Mouse (Mus musculus): Measurements from ENCODE around the gene Otud5.
"Not testable (repeated sequence)": the region's sequence is repeated elsewhere in the genome, so short reads cannot be mapped to it uniquely, and the experiment has no call there.

Otud5 gene

DNA sequence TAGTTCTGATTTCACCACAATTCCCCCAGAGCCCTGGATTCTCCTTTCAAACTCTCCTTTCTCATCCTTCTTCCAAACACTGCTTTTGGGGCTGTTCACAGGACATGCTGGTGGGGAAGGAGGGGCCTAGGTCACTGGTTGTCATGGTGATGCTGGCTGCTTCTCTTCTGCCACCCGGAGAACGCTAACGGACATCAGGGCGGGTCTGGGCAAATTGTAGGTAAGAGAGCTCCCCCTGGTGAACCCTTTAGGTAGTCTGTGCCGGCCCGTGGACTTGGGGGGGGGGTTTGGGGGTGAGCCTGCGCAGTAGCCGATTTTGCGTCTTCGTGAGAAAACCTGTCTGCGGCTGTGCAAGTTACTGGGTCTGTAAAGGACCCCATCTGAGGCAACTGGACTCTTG is 38.7 kb downstream of the Otud5 start:
- peak; percentile 51 for ATAC-seq (ENCODE audit: low TSS enrichment)

DNA sequence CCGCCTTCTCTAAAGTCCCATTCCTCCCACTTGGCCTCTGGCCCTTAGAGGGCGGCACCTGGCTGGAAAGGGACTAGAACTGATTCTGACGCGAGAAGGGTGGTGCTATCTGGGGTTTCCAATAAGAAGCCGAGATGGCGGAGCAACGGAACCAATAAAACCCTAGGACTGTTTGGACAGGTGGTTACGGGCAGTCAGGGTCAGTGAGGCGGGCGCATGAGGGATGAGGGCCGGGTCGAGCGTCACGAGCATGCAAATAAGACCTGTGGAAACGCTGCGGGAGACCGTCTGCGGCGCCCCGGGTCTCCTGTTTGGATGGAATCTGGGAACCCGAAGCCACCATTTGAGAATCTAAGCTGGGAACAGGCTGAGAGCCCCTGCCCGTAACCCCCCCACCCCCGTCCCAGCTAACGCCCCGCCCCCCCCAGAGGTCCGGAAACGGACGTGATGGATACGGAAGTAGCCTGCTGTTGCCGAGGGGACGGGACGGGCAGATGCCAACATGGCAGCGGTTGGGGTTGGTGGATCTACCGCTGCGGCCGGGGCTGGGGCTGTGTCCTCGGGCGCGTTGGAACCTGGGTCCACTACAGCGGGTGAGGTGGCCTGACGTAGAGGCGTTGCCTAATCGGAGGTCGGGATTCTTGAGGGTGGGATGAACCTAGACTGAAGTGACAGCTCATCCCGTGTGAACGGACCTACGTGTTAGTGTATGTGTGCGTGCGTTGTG is 42.8 kb downstream of the Otud5 start, which contains the start of gene Slc35a2:
Gene Slc35a2 (plus strand): TSS at position 188 of the 727 bp plus-strand sequence.
- ATAC-seq (ENCODE audit: low TSS enrichment), result peak; percentile 77

DNA sequence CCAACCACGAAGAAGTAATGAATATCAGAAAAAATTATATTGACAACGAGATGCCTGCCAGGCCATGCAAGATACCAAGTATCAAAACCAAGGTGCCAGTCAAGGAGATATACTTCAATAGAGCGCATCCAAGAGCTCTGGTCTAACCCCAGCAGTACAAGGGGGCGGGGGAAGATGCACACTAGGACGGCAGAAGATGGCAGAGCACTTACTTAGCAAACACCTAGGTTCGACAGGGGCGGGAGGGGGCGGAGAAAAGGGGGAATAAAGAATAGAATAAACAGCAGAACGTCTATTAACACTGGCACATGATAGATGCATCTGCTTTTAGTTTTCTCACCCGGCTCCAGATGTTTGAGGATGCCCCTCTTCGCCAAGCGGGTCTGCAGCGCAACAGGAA is 57.0 kb downstream of the Otud5 start:
- ATAC-seq (ENCODE audit: low TSS enrichment), result no peak

DNA sequence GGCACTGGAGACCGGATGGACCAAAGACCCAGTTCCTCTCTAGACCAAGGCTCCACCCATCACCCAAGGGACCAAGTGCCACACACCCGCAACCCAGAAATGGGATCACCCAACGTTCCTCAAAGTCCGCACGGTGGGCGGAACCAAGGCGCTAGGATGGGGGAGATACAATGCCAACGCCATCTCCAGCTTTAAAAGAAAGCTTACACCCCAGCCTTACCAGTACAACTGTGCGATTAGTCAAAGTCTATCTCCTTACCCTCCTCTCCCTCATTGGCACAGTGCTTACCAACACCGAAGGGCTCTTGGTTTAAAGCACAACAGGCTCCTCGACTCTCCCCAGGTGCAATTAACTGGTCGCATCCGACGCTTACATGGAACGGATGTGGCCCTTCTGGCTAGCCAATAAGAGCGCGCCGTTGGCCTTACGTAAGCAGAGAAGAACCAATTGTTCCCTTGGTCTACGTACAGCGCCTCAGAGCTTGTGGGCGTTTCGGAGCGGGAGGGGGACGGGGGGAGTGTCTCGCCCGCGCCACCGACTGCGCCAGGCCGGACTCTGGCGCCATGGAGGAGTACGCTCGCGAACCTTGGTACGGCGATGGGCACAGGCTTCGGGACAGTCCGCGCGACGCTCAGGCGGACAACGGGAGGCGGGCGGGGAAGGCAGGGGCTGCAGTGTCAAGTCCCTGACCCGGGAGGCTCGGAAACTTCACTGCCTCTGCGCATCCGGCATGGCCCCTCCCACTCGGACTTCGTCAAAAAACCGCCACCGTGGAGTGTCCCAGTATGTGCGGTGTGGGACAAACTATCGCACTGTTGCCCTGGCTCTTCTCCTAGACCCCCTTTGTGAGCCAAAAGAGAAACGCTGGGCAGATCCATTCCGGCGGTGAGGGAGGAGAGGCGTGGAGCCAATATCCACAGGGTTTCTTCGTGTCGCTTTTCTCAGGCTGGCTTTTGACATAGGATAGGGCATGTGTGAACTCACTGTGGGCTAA is 58.0 kb downstream of the Otud5 start, which contains the start of the genes Pqbp1 and Timm17b:
Gene Pqbp1 (minus strand): TSS at position 390 of the 995 bp plus-strand sequence.
Gene Timm17b (plus strand): TSS at position 478 of the 995 bp plus-strand sequence.
- peak; percentile 94 for ATAC-seq (ENCODE audit: low TSS enrichment)

DNA sequence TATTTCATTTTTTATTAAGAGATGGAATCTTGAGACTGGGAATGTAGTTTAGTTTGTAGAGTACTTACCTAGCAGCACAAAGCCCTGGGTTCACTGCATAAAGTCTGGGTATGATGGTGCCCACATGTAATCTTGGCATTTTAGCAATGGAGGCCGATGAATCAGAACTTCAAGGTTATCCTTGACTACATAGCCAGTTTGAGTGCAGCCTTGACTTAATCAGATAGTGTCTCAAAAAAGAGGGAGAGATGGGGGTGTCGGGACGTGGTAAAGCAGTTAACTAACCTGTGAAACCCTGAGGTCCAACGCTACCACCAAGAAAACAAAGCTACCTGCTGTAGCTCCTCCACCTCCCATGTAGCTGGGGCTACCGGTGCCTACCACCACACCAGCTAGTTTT is 63.3 kb downstream of the Otud5 start:
- ATAC-seq (ENCODE audit: low TSS enrichment), result no peak

DNA sequence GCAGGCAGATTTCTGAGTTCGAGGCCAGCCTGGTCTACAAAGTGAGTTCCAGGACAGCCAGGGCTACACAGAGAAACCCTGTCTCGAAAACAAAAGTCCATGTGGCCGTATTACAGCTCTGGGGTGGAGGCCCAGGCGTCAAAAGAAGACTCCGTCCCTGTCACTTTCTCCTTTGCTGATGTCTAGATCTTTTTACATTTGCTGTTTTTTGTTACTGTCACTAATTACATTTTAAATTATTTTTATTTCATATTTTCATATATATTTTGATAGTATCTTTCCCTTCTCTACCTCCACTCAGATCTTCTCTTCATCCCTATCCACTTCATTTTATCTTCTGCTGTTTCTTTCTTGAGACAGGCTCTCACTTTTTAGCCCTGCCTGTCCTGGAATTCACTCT is 66.6 kb downstream of the Otud5 start, which contains the start of gene Gm10491:
Gene Gm10491 (minus strand): TSS at position 101 of the 400 bp plus-strand sequence.
- no peak for ATAC-seq (ENCODE audit: low TSS enrichment)

DNA sequence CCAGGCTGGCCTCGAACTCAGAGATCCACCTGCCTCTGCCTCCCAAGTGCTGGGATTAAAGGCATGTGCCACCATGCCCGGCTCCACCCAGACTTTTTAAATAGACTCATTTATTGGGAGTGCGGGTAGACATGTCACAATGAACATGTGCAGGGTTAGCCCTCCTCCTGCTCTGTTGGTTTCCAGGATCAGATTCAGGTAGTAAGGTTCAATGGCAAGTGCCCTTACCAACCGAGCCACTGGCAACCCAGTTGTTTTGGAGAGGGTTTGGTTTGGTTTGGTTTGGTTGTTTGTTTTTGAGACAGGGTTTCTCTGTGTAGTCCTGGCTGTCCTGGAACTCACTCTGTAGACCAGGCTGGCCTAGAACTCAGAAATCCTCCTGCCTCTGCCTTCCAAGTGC is 68.1 kb downstream of the Otud5 start, which contains the start of gene Gm10490:
Gene Gm10490 (plus strand): TSS at position 301 of the 400 bp plus-strand sequence.
- not testable (repeated sequence) for ATAC-seq (ENCODE audit: low TSS enrichment)

DNA sequence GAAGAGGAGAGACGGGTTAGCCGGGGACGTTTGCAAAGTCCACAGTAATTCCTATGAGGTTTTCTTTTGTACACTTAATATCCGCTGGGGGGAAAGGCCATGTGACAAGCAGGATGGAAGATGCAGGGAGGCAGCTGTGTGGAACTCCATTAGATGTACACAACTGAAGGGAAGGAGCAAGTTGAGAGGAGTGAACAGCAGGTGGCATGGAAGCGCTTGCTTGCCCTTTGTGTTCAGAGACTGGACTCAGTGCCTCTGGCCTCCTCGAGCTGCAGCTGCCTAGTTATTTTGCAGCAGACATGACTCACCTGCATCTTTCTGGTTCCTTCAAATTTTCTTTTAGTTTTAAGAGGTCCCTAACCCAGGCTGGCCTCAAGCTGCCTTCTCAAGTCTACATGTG is 69.3 kb downstream of the Otud5 start:
- no peak for ATAC-seq (ENCODE audit: low TSS enrichment)

DNA sequence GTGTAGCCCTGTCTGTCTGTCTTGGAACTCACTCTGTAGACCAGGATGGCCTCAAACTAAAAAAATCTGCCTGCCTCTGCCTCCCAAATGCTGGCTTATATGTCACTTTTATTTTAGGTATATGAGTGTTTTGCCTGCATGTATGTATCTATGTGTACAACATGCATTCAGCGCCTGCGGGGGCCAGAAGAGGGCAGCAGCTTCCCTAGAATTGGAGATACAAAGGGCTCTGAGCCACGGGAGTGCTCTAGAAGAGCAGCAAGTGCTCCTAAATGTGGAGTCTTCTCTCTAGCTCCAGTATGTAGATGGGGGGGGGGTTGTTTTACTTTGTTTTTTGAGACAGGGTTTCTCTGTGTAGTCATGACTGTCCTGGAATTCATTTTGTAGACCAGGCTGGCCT is 74.5 kb downstream of the Otud5 start:
- ATAC-seq (ENCODE audit: low TSS enrichment), result peak; percentile 45; the same call in 1 of the 2 replicates

DNA sequence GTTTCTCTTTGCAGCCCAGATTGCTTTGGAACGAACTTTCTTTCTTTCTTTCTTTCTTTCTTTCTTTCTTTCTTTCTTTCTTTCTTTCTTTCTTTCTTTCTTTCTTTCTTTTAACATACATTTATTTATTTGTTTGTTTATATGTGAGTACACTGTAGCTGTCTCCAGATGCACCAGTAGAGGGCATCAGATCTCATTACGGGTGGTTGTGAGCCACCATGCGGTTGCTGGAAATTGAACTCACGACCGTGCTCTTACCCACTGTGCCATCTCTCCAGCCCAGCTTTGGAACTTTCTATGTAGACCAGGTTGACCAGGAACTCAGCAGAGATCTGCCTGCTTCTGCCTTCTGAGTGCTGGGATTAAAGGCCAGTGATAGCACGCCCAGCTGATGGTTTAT is 76.8 kb downstream of the Otud5 start:
- ATAC-seq (ENCODE audit: low TSS enrichment), result not testable (repeated sequence)

DNA sequence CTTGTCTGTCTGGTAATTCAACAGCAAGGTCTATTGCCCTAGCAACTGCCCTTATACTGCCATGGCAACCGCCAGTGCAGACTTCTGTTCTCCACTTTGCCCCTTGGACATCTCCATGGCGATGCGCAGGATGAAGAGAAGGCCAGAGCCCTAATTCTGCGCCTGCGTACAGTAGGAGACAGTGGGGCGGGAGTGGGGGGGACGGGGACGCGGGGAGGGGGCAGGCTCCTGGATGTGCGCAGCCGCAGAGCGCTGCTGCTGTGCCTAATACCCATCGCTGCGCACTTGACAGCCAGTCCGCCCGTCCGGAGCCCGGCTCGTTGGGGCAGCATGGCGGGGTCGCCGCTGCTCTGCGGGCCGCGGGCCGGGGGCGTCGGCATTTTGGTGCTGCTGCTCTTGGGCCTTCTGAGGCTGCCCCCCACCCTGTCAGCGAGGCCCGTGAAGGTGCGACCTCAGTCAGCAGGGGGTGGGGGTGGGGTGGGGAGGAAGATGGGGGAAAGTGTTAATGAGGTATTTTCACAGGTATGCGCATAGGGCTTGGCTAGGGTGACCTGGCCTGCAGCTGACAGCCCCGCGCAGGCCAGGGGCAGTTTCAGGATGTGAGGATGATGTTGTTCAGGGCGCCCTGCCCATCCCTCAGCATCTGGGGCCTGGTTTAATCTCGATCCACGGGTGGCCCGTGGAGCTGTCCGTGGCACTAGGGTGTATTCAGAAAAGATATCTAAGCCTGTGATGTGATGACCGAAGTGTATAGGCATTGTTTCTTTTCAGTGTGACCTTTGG is 78.6 kb downstream of the Otud5 start, which contains the start of gene Pcsk1n:
Gene Pcsk1n (plus strand): TSS at position 222 of the 783 bp plus-strand sequence.
- peak; percentile 79 for ATAC-seq (ENCODE audit: low TSS enrichment)

DNA sequence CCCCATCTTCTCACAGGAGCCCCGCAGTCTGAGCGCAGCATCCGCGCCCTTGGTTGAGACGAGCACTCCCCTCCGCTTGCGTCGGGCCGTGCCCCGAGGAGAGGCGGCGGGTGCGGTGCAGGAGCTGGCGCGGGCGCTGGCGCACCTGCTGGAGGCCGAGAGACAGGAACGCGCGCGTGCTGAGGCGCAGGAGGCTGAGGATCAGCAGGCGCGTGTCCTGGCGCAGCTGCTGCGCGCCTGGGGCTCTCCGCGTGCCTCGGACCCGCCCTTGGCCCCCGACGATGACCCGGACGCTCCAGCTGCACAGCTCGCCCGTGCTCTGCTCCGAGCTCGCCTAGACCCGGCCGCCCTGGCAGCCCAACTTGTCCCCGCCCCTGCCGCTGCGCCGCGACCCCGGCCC is 80.9 kb downstream of the Otud5 start:
- ATAC-seq (ENCODE audit: low TSS enrichment), result 0 out of 2 replicates have a peak, but pooled peaks have one; percentile 11
